Mouse (Mus musculus) bone marrow macrophage, adult 2 months (primary cell): Measurements from ENCODE around the gene Disp2. TPM values are rescaled to one million over a fixed set of nuclear protein-coding genes. Genes with fewer than 3 reads are reported as not detected.

Experiments
- H3K27ac ChIP-seq: 2 replicates; pipeline ENCODE4 v1.5.1; 2012; ENCODE audit warnings: low read depth, low read length; ENCODE audit not compliant: insufficient read depth
- H3K4me1 ChIP-seq: 2 replicates; pipeline ENCODE4 v1.6.1; 2012; ENCODE audit warnings: low read length; ENCODE audit not compliant: control insufficient read depth, insufficient read depth
- H3K4me3 ChIP-seq: 2 replicates; pipeline ENCODE4 v1.5.1; 2012; ENCODE audit warnings: mild to moderate bottlenecking, low read length, moderate library complexity; ENCODE audit not compliant: insufficient read depth
- CTCF ChIP-seq: IDR thresholded peaks from 2 replicates; pipeline ENCODE4 v1.5.1; 2012; ENCODE audit warnings: low read depth, mild to moderate bottlenecking, low read length, moderate library complexity
- POLR2A ChIP-seq: IDR thresholded peaks from 2 replicates; pipeline ENCODE4 v1.6.1; 2012; ENCODE audit warnings: mild to moderate bottlenecking, low read depth, low read length, borderline replicate concordance
- polyA plus RNA-seq: library from polyadenylated mRNA; stranded (reverse); fragments of >200 nt; gene quantifications from 2 replicates; pipeline ENCODE4 v1.2.4, GENCODE M21; 2012; ENCODE audit not compliant: missing spikeins, insufficient read depth, insufficient read length

Gene Disp2
- polyA plus RNA-seq, 1 experiment = not detected

DNA sequence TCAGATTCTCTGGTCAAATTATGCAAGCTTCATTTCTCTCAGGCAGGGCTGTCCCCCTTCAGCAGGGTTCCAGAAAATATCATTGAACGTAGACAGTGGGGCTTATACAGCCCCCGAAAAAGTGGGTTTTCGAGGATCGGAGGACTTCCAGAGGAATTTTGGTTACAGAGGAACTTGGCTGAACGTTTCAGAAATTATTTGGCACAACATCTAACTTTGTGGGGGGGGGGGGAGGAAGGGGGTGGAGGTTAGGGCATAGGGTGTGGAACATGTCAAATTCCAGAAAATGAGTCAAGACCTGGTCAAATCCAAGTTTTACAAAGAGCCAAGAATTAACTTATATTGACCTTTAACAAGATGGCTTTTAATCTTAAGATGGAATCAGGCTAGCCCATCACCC, 49.6 kb downstream of the Disp2 start:
- TF ChIP-seq CTCF = no peak
- TF ChIP-seq POLR2A = no peak
- Histone ChIP-seq H3K4me1 (no peaks in the 10 kb centered on the region), H3K4me3 (no peak overlapping the region), H3K27ac (no peak overlapping the region)

DNA sequence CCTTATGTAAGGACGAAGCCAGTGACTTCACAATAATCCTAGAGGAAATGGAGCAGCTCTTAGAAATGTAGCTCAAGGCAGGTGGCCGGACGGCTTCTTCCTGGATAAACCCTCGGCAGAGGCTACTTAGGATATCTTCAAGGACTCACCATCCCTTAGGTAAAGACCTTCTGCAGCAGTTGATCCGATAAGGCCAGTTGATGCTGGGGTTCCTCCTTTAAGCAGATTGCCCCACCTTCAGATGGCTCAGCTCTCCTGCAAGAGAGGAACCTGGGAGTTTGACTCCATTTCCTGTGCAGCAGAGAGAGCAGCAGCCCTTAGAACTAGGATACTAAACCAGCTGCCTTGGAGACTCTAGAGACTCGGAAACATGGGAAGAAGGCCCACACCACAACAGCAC, 54.5 kb downstream of the Disp2 start:
- Histone ChIP-seq H3K4me1 (no peaks in the 10 kb centered on the region), H3K4me3 (no peak overlapping the region), H3K27ac (no peak overlapping the region)
- TF ChIP-seq CTCF (no peak), POLR2A (no peak)

DNA sequence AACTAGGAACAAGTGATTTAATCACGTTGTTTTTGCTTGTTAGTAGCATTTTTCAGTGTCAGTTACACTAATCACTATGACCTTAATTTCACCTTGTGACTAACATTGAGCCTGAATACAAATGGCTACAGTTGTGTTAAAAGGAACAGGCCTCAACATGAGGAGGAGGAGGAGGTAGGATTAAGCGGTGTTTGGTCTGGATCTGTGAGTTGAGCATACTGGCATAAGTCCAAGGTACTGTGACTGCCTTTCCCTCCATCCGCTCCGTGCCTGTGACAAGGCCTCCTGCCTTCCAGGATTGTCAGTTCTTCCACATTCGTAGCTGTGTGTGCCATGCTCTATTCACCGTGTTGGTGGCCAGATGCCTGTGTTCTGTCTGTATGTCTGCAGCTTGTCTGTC, 55.6 kb downstream of the Disp2 start:
- H3K4me1 ChIP-seq = no peaks in the 10 kb centered on the region
- no peak overlapping the region for H3K4me3 ChIP-seq
- TF ChIP-seq POLR2A (no peak), CTCF (no peak)
- H3K27ac ChIP-seq = no peak overlapping the region

DNA sequence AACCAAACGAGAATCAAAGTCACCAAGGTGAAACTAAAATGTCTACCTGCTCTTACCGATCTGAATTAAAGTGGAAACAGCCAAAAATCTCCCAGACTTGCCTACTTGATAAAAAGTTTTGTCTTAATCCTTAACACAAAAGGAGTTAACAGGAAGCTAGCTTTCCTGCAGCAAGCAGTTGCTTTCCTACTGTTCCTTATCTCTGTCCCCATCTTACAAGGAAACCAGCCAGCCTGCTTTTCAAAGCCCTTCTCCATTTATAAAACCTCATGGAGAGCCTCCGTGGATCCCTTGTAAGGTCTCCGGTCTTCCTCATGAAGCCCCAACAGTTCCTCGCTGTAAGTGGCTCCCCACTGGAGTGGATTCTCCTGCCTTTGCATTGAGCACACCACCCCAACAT, 58.8 kb downstream of the Disp2 start:
- Histone ChIP-seq H3K27ac (no peak overlapping the region), H3K4me1 (peaks cover 10% of the 10 kb centered on the region), H3K4me3 (no peak overlapping the region)
- TF ChIP-seq POLR2A (no peak), CTCF (no peak)

DNA sequence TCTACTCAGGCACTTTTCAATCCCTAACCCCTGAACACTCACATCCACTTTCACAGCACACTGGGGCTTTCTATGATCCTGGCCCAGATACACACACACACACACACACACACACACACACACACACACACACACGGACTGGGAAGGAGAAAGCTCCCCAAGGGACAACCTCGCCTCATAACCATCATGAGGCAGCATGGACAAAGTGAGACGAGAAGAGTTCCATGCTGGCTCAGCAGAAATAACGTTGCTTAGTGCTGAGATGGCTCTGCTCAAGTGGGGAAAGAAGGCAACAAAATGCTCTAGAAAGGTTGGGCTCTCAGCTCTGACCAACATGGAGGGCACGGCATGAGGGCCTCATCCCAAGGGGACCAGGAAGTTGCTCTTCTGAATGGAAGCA, 61.7 kb downstream of the Disp2 start:
- Histone ChIP-seq H3K4me1 (peaks cover 10% of the 10 kb centered on the region), H3K27ac (no peak overlapping the region), H3K4me3 (no peak overlapping the region)
- TF ChIP-seq POLR2A (no peak), CTCF (no peak)

DNA sequence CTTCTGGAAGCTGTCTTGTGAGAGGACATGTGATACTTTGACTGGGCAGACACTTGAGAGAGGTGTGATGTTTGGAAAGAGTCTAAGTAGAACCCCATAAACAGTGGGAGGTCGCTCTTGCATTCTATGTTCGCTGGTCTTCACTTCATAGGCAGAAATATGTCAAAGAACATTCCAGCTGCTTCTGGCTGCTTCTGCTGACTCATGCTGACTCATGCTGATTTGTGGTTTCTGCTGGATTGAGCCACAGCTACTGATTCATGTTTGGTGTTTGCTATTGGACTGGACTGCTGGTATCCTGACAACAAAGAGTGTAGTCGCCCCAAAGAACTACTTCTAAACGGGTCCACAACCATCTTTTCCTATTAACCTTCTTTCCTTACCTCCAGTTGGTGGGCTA, 62.3 kb downstream of the Disp2 start:
- peaks cover 12% of the 10 kb centered on the region for H3K4me1 ChIP-seq
- TF ChIP-seq CTCF = no peak
- TF ChIP-seq POLR2A = no peak
- no peak overlapping the region for H3K4me3 ChIP-seq
- no peak overlapping the region for H3K27ac ChIP-seq

DNA sequence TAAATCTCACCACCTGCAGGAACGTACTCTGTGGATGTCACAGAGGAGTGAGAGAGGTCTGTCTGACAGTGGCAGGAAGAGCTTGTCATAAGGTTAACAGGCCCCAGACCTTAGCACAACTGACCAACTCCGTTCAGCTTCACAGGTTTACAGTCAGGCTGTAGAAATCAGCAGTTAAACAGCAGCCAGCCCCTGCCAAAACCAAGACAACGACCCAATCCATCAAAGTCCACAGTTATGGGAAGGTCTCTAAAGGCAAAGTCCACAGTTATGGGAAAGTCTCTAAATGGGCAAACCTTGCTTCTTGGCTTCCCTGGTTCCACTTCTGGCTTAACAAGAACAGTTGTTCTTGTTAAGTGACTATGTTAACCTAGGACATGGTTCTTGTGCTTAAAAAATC, 64.9 kb downstream of the Disp2 start:
- no peak for TF ChIP-seq CTCF
- TF ChIP-seq POLR2A = no peak
- Histone ChIP-seq H3K4me3 (no peak overlapping the region), H3K4me1 (peaks cover 18% of the 10 kb centered on the region), H3K27ac (no peak overlapping the region)

DNA sequence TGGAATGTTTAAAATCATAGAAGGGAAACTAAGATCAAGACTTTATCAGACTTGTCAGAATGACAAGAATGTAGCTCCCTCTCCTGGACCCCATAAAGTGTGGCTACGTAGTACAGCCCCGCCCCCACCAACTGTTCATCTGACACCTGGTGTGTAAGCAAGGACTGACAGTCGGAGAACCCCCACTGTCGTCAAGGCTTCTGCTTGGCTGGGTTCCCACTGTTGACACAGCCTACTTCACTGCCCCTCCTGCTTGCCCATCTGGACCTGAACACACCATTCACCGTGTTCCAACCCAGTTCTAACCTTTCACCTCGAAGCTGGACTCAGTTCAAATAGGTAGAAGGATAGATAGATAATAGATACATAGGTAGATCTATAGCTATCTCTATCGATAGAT, 66.7 kb downstream of the Disp2 start:
- H3K4me3 ChIP-seq = no peak overlapping the region
- TF ChIP-seq POLR2A = no peak
- no peak for TF ChIP-seq CTCF
- no peak overlapping the region for H3K27ac ChIP-seq
- H3K4me1 ChIP-seq = peaks cover 16% of the 10 kb centered on the region

DNA sequence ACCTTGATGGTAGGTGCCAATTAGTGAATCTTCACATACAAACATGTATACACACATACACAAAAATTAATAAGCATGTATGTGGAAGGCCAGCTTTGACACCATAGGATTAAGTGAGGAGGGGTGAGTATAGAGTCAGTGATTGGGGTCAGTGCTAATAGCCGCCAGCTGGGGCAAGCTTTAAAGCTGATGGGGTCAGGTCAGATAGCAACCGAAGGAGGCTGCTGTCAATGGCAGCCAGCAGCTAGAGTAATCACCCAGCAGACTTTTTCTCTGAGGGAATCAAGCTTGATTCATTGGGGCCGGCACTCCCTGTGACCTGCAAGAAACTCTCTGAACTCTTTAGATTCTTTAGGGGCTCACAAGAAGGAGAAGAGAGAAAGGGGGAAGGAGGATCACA, 72.2 kb downstream of the Disp2 start:
- no peak overlapping the region for H3K27ac ChIP-seq
- TF ChIP-seq CTCF = no peak
- no peak for TF ChIP-seq POLR2A
- H3K4me1 ChIP-seq = peaks cover 6% of the 10 kb centered on the region
- H3K4me3 ChIP-seq = no peak overlapping the region

Other genes starting within 250 kb of the Disp2 start
- gene Bmf, start 230.0 kb upstream of the Disp2 start, polyA plus RNA-seq = 30.0 and 44.1 TPM in 2 replicates
- 43.3 and 49.9 TPM in 2 replicates for gene Bub1b, start 181.5 kb upstream of the Disp2 start, polyA plus RNA-seq
- not detected in 2 replicates for gene Pak6, start 116.4 kb upstream of the Disp2 start, polyA plus RNA-seq
- gene Ankrd63, start 75.8 kb upstream of the Disp2 start, polyA plus RNA-seq = not detected in 2 replicates
- gene Plcb2, start 51.3 kb upstream of the Disp2 start, polyA plus RNA-seq = 41.1 and 53.8 TPM in 2 replicates
- gene Inafm2, start 34.0 kb upstream of the Disp2 start, polyA plus RNA-seq = 11.3 and 11.6 TPM in 2 replicates
- 0.23 TPM in 1 of 2 replicates, not detected in the other for gene Ccdc9b, start 17.1 kb upstream of the Disp2 start, polyA plus RNA-seq
- not detected in 2 replicates for gene Phgr1, start 7.0 kb upstream of the Disp2 start, polyA plus RNA-seq
- gene Knstrn, start 34.3 kb downstream of the Disp2 start, polyA plus RNA-seq = 70.1 and 78.3 TPM in 2 replicates
- 63.4 and 76.0 TPM in 2 replicates for gene Ivd, start 82.2 kb downstream of the Disp2 start, polyA plus RNA-seq
- gene Bahd1, start 120.7 kb downstream of the Disp2 start, polyA plus RNA-seq = 22.3 and 28.2 TPM in 2 replicates
- gene Chst14, start 146.8 kb downstream of the Disp2 start, polyA plus RNA-seq = 20.4 and 21.3 TPM in 2 replicates
- gene Ccdc32, start 249.7 kb downstream of the Disp2 start, polyA plus RNA-seq = 20.9 and 21.5 TPM in 2 replicates